Mouse (Mus musculus): ENCODE data around the gene Lrrc10b. TPM values are rescaled to one million over a fixed set of nuclear protein-coding genes. Genes with fewer than 3 reads are reported as not detected.

Gene Lrrc10b
- polyA plus RNA-seq, 1 experiment from 2014 or later = 2.0 TPM

Other genes starting within 250 kb of the Lrrc10b start
- gene Myrf, start 216.7 kb downstream of the Lrrc10b start, polyA plus RNA-seq (2015; fragmentation: Nextera tagmentation; extraction: Ambion mirVana) = 0.57 and 0.82 TPM in 2 replicates
- 11.8 and 14.1 TPM in 2 replicates for gene Dagla, start 152.6 kb downstream of the Lrrc10b start, polyA plus RNA-seq (2015; fragmentation: Nextera tagmentation; extraction: Ambion mirVana)
- gene Syt7, start 68.4 kb downstream of the Lrrc10b start, polyA plus RNA-seq (2015; fragmentation: Nextera tagmentation; extraction: Ambion mirVana) = 13.6 and 15.5 TPM in 2 replicates
- 3.6 and 5.9 TPM in 2 replicates for gene Ppp1r32, start 25.5 kb upstream of the Lrrc10b start, polyA plus RNA-seq (2015; fragmentation: Nextera tagmentation; extraction: Ambion mirVana)
- gene Cpsf7, start 67.8 kb upstream of the Lrrc10b start, polyA plus RNA-seq (2015; fragmentation: Nextera tagmentation; extraction: Ambion mirVana) = 55.9 and 56.0 TPM in 2 replicates
- gene Sdhaf2, start 68.7 kb upstream of the Lrrc10b start, polyA plus RNA-seq (2015; fragmentation: Nextera tagmentation; extraction: Ambion mirVana) = 60.2 and 62.7 TPM in 2 replicates
- 52.0 and 52.3 TPM in 2 replicates for gene Tmem216, start 98.8 kb upstream of the Lrrc10b start, polyA plus RNA-seq (2015; fragmentation: Nextera tagmentation; extraction: Ambion mirVana)
- 24.5 and 26.4 TPM in 2 replicates for gene Cyb561a3, start 119.7 kb upstream of the Lrrc10b start, polyA plus RNA-seq (2015; fragmentation: Nextera tagmentation; extraction: Ambion mirVana)
- 37.8 TPM in 2 replicates for gene Tmem138, start 119.9 kb upstream of the Lrrc10b start, polyA plus RNA-seq (2015; fragmentation: Nextera tagmentation; extraction: Ambion mirVana)
- gene Ddb1, start 147.9 kb upstream of the Lrrc10b start, polyA plus RNA-seq (2015; fragmentation: Nextera tagmentation; extraction: Ambion mirVana) = 218 and 234 TPM in 2 replicates
- 24.6 and 25.4 TPM in 2 replicates for gene Tkfc, start 148.2 kb upstream of the Lrrc10b start, polyA plus RNA-seq (2015; fragmentation: Nextera tagmentation; extraction: Ambion mirVana)
- gene Vwce, start 176.7 kb upstream of the Lrrc10b start, polyA plus RNA-seq (2015; fragmentation: Nextera tagmentation; extraction: Ambion mirVana) = 1.1 and 2.0 TPM in 2 replicates
- gene Pga5, start 220.6 kb upstream of the Lrrc10b start, polyA plus RNA-seq (2015; fragmentation: Nextera tagmentation; extraction: Ambion mirVana) = not detected in 2 replicates
- 28.6 and 31.2 TPM in 2 replicates for gene Vps37c, start 231.3 kb upstream of the Lrrc10b start, polyA plus RNA-seq (2015; fragmentation: Nextera tagmentation; extraction: Ambion mirVana)

Data from midbrain, embryonic 16.5 days (tissue).